Mouse (Mus musculus): ENCODE data around the gene Pef1.

Pef1 gene

DNA sequence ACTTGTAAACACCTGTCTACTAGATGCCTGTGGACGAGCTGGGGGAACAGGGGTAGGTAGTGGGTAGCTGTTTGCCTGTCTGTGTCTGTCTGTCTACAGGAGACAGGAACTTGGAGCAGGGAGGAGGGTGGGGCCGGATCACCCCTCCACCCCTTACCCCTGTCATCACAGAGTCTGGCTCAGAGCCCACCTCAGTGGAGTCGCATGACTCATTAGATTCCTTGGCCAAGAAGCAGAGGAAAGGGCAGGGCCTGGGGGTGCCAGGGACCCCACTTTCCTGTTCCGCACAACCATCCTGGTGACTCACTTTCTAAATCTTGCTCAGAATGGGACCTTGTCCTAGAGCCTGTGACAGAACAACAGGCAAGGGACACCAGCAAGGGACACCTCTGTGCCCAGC, 74.7 kb downstream of the Pef1 start:
- no peak for DNase-seq

DNA sequence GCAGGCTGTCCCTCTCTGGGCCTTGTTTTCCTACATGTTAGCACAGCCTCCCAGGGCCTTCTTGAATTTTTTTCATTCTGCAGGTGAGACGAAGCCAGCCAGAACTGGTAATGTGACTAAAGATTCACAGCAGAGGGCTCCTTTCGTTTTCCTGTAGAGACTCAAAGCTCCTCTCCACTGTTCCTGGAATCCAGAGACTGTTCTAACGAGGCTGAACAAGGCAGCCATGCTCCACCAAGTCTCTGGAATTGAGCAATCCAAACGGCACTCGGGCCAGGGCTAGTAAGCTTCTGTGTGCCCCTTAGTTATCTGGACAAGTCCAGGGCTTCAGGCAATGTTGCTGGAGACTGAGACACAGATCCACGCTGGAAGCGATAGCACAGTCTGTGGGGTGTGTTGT, 75.2 kb downstream of the Pef1 start:
- DNase-seq, result no peak

Measured in retina, postnatal 1 day (tissue).